Mouse (Mus musculus): ENCODE data around the gene Gipc1.

GRCm38 (mm10) chr8:83619568-83620285 lies 32.8 kb upstream of the Gipc1 start:
- TF ChIP-seq CTCF (conservative IDR thresholded peaks at IDR 0.05 in 1 of 2, IDR thresholded peaks at IDR 0.05 in 1 of 2; ENCODE audit: low read depth in 2 of 2, low read length in 2 of 2) (no peak), ZKSCAN1 (IDR thresholded peaks at IDR 0.05; ENCODE audit: borderline replicate concordance, low read depth, low read length) (no peak)
